Mouse (Mus musculus): ENCODE data around the gene Spry2. TPM values are rescaled to one million over a fixed set of nuclear protein-coding genes. Genes with fewer than 3 reads are reported as not detected.

Gene Spry2
- polyA plus RNA-seq (2012; rRNA removed) (0.92 and 1.1 TPM in 2 replicates), polyA plus RNA-seq (2014; fragmentation: Nextera tagmentation; extraction: Ambion mirVana) (3.1 and 3.5 TPM in 2 replicates)

- peak; percentile 49 to 53 (median 53) for DNase-seq (ENCODE audit: low read depth in 3 of 3, low spot score in 3 of 3)
- Histone ChIP-seq H3K4me1 (replicated peaks; ENCODE audit: control insufficient read depth in 2 of 2, insufficient read depth in 2 of 2, low read length in 1 of 2) (peaks cover 0 to 6% of the 10 kb centered on the region in 2 experiments; a peak in 2 of 4 replicates), H3K4me2 (ENCODE audit: low read depth) (peak within 1 kb of the TSS; percentile 69), H3K27me3 (ENCODE audit: control insufficient read depth, insufficient read depth, low read length) (peaks cover 40% of the 10 kb centered on the region), H3K27ac (peak within 1 kb of the TSS; percentile 26), H3K36me3 (replicated peaks; ENCODE audit: control insufficient read depth, insufficient read depth, low read depth) (no peaks in the 10 kb centered on the region), H3K4me3 (ENCODE audit: insufficient read depth in 1 of 2, low read depth in 2 of 2, low read length in 2 of 2) (peak within 1 kb of the TSS; percentile 62 to 65), H3K9ac (replicated peaks) (peak within 1 kb of the TSS; percentile 53), H3K9me3 (ENCODE audit: control insufficient read depth, low read length) (no peaks in the 10 kb centered on the region)
- TF ChIP-seq CTCF (IDR thresholded peaks at IDR 0.05; ENCODE audit: low read depth): no peak
- TF ChIP-seq EP300 (IDR thresholded peaks at IDR 0.05; ENCODE audit: low read depth): no peak
- peak; percentile 84 for ATAC-seq (ENCODE audit: insufficient read depth)
- WGBS (ENCODE audit: insufficient replicate concordance): 0% methylated on average over 47 of the region's 89 CpGs
Measured at GRCm38 (mm10) chr14:105896791-105897568, at the start of gene Spry2. Gene Spry2, minus strand, starts transcription at chr14:105896819.

DNA sequence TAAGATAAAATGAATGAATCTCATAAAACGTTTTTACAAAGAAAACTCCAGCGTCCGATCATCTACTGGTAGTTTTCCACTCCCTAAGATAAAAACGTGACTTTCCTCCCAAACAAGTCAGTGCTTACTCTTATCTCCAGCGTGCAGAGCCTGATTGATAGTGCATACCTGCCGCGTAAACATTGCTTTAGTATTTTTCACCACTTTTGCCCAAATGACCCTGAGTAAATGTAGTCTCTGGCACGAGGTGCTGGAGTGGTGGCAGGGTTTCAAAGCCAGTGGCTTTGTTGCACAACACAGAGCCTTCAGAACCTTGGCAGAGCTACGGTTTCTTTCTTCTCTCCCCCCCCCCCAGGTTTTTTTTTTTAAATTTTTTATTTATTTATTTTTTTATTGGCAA, 44.7 kb upstream of the Spry2 start:
- no peak overlapping the region for H3K4me3 ChIP-seq (ENCODE audit: insufficient read depth in 1 of 2, low read depth in 2 of 2, low read length in 2 of 2)
- H3K36me3 ChIP-seq (replicated peaks; ENCODE audit: control insufficient read depth, insufficient read depth, low read depth): no peaks in the 10 kb centered on the region
- no peak for TF ChIP-seq EP300 (IDR thresholded peaks at IDR 0.05; ENCODE audit: low read depth)
- no peak for TF ChIP-seq CTCF (IDR thresholded peaks at IDR 0.05; ENCODE audit: low read depth)
- no peak overlapping the region for H3K9ac ChIP-seq (replicated peaks)
- no peak overlapping the region for H3K4me2 ChIP-seq (ENCODE audit: low read depth)
- no peaks in the 10 kb centered on the region for H3K9me3 ChIP-seq (ENCODE audit: control insufficient read depth, low read length)
- H3K27me3 ChIP-seq (ENCODE audit: control insufficient read depth, insufficient read depth, low read length): no peaks in the 10 kb centered on the region
- H3K27ac ChIP-seq: no peak overlapping the region
- DNase-seq (ENCODE audit: low read depth in 3 of 3, low spot score in 3 of 3): no peak
- 28% methylated on average over 9 of the region's 9 CpGs for WGBS (ENCODE audit: insufficient replicate concordance)
- no peaks in the 10 kb centered on the region for H3K4me1 ChIP-seq (replicated peaks; ENCODE audit: control insufficient read depth in 2 of 2, insufficient read depth in 2 of 2, low read length in 1 of 2)
- ATAC-seq (ENCODE audit: insufficient read depth): no peak

DNA sequence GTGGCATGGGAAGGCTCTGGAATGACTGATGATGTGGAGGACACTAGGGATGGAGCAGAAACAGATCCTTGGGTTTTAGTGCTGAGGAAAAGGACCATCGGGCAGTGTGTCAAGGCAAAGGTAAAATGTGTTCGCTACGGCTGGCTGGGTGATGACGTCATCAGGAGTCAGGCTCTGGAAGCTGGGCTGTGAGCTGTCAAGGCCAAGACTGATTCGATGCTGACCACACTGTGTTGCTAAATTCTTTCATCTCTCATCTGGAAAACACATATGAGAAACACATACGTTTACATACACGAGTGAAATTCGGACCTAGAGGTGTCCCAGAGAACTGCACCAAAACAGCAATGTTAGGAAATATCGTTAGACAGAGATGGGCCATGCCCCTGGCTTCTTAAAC, 30.1 kb upstream of the Spry2 start:
- H3K4me3 ChIP-seq (ENCODE audit: insufficient read depth in 1 of 2, low read depth in 2 of 2, low read length in 2 of 2): no peak overlapping the region
- ATAC-seq (ENCODE audit: insufficient read depth) (no peak), DNase-seq (ENCODE audit: low read depth in 3 of 3, low spot score in 3 of 3) (no peak)
- no peaks in the 10 kb centered on the region for H3K36me3 ChIP-seq (replicated peaks; ENCODE audit: control insufficient read depth, insufficient read depth, low read depth)
- no peaks in the 10 kb centered on the region for H3K9me3 ChIP-seq (ENCODE audit: control insufficient read depth, low read length)
- peaks cover 0 to 6% of the 10 kb centered on the region in 2 experiments; a peak in 2 of 4 replicates for H3K4me1 ChIP-seq (replicated peaks; ENCODE audit: control insufficient read depth in 2 of 2, insufficient read depth in 2 of 2, low read length in 1 of 2)
- TF ChIP-seq CTCF (IDR thresholded peaks at IDR 0.05; ENCODE audit: low read depth) (no peak), EP300 (IDR thresholded peaks at IDR 0.05; ENCODE audit: low read depth) (no peak)
- no peak overlapping the region for H3K27ac ChIP-seq
- no peaks in the 10 kb centered on the region for H3K27me3 ChIP-seq (ENCODE audit: control insufficient read depth, insufficient read depth, low read length)
- no peak overlapping the region for H3K9ac ChIP-seq (replicated peaks)
- no peak overlapping the region for H3K4me2 ChIP-seq (ENCODE audit: low read depth)
- 63% methylated on average over 9 of the region's 9 CpGs for WGBS (ENCODE audit: insufficient replicate concordance)

- peaks cover 0 to 6% of the 10 kb centered on the region in 2 experiments; a peak in 2 of 4 replicates for H3K4me1 ChIP-seq (replicated peaks; ENCODE audit: control insufficient read depth in 2 of 2, insufficient read depth in 2 of 2, low read length in 1 of 2)
- no peaks in the 10 kb centered on the region for H3K9me3 ChIP-seq (ENCODE audit: control insufficient read depth, low read length)
- no peak overlapping the region for H3K9ac ChIP-seq (replicated peaks)
- no peaks in the 10 kb centered on the region for H3K27me3 ChIP-seq (ENCODE audit: control insufficient read depth, insufficient read depth, low read length)
- TF ChIP-seq EP300 (IDR thresholded peaks at IDR 0.05; ENCODE audit: low read depth): no peak
- TF ChIP-seq CTCF (IDR thresholded peaks at IDR 0.05; ENCODE audit: low read depth): no peak
- no peak overlapping the region for H3K4me3 ChIP-seq (ENCODE audit: insufficient read depth in 1 of 2, low read depth in 2 of 2, low read length in 2 of 2)
- H3K27ac ChIP-seq: no peak overlapping the region
- ATAC-seq (ENCODE audit: insufficient read depth) (no peak), DNase-seq (ENCODE audit: low read depth in 3 of 3, low spot score in 3 of 3) (no peak)
- no peaks in the 10 kb centered on the region for H3K36me3 ChIP-seq (replicated peaks; ENCODE audit: control insufficient read depth, insufficient read depth, low read depth)
- no peak overlapping the region for H3K4me2 ChIP-seq (ENCODE audit: low read depth)
- 68% methylated on average over 2 of the region's 2 CpGs for WGBS (ENCODE audit: insufficient replicate concordance)
Measured at GRCm38 (mm10) chr14:105925305-105925704, 28.7 kb upstream of the Spry2 start.

DNA sequence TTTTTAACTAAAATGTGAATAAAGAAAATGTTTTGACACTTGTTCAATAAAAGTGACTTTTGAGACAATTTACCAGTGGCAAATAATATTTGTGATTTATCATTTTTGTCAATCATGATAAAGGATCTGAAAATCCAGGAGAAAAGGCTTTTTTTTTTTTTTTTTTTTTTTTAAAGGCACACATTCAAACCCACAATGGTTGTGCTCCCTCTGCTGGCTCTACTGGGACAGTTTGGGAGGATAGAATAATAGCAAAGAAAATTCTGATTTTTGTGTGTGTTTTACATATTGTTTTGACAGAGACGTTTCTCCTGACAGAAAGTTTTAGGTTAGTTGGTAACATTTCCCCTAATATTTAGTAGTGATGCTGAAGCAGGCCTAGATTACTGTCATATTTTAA, 28.1 kb upstream of the Spry2 start:
- TF ChIP-seq EP300 (IDR thresholded peaks at IDR 0.05; ENCODE audit: low read depth): no peak
- TF ChIP-seq CTCF (IDR thresholded peaks at IDR 0.05; ENCODE audit: low read depth): no peak; the same call in 1 of the 2 replicates
- no peak for ATAC-seq (ENCODE audit: insufficient read depth)

More for the DNA sequence above, 28.1 kb upstream of the Spry2 start:
- no peaks in the 10 kb centered on the region for H3K27me3 ChIP-seq (ENCODE audit: control insufficient read depth, insufficient read depth, low read length)
- H3K27ac ChIP-seq: no peak overlapping the region
- 48% methylated on average over 1 of the region's 1 CpGs for WGBS (ENCODE audit: insufficient replicate concordance)
- no peak overlapping the region for H3K4me2 ChIP-seq (ENCODE audit: low read depth)
- no peak overlapping the region for H3K4me3 ChIP-seq (ENCODE audit: insufficient read depth in 1 of 2, low read depth in 2 of 2, low read length in 2 of 2)
- no peak overlapping the region for H3K9ac ChIP-seq (replicated peaks)
- DNase-seq (ENCODE audit: low read depth in 3 of 3, low spot score in 3 of 3): no peak
- peaks cover 0 to 6% of the 10 kb centered on the region in 2 experiments; a peak in 2 of 4 replicates for H3K4me1 ChIP-seq (replicated peaks; ENCODE audit: control insufficient read depth in 2 of 2, insufficient read depth in 2 of 2, low read length in 1 of 2)
- H3K9me3 ChIP-seq (ENCODE audit: control insufficient read depth, low read length): no peaks in the 10 kb centered on the region
- no peaks in the 10 kb centered on the region for H3K36me3 ChIP-seq (replicated peaks; ENCODE audit: control insufficient read depth, insufficient read depth, low read depth)

Measured in liver, embryonic 14.5 days (tissue).